In genomic region chr15:78934784-78935320, GRCm38 (mm10) we compare ENCODE assay signal across 8 mouse cellular contexts. TPM values are rescaled to one million over a fixed set of nuclear protein-coding genes. Genes with fewer than 3 reads are reported as not detected.
DNase-seq lines count a peak whose midpoint lies in the region; ATAC-seq and TF ChIP-seq lines count a peak whose summit lies in the region.

Gene Nol12 (plus strand): TSS chr15:78934933.

- H3K36me3 ChIP-seq in embryonic facial prominence, embryonic 13.5 days = peaks cover 47% of the 10 kb centered on the region
- H3K36me3 ChIP-seq in heart, adult 2 months (ENCODE audit: control insufficient read depth, insufficient read depth, low read length) = no peaks in the 10 kb centered on the region
- peaks cover 32% of the 10 kb centered on the region for H3K36me3 ChIP-seq in limb, embryonic 14.5 days (ENCODE audit: control insufficient read depth, insufficient read depth, low read length)
- H3K36me3 ChIP-seq in midbrain, postnatal 0 days (ENCODE audit: insufficient read depth, low read length) = peaks cover 17% of the 10 kb centered on the region

- TF ChIP-seq EP300 in heart, adult 2 months (IDR thresholded peaks at IDR 0.05; ENCODE audit: insufficient read depth, low read depth, low read length) = 0 out of 2 replicates have a peak, but pooled peaks have one; percentile 25

- H3K27ac ChIP-seq in embryonic facial prominence, embryonic 13.5 days = peak within 1 kb of the TSS; percentile 94
- H3K27ac ChIP-seq in heart, adult 2 months = peak within 1 kb of the TSS; percentile 85
- peak within 1 kb of the TSS; percentile 82 for H3K27ac ChIP-seq in limb, embryonic 14.5 days (replicated peaks; ENCODE audit: low read depth, low read length)
- peak within 1 kb of the TSS; percentile 73 for H3K27ac ChIP-seq in midbrain, postnatal 0 days (ENCODE audit: low read depth, low read length)

- peaks cover 31% of the 10 kb centered on the region for H3K4me1 ChIP-seq in embryonic facial prominence, embryonic 13.5 days
- H3K4me1 ChIP-seq in heart, adult 2 months (ENCODE audit: control insufficient read depth, insufficient read depth, low read length) = peaks cover 3% of the 10 kb centered on the region
- H3K4me1 ChIP-seq in limb, embryonic 14.5 days (ENCODE audit: control insufficient read depth, insufficient read depth, low read length) = peaks cover 6% of the 10 kb centered on the region
- peaks cover 4% of the 10 kb centered on the region; the same call in 1 of the 2 replicates for H3K4me1 ChIP-seq in midbrain, postnatal 0 days (ENCODE audit: insufficient read depth, low read length)

- no peaks in the 10 kb centered on the region for H3K9me3 ChIP-seq in embryonic facial prominence, embryonic 13.5 days
- H3K9me3 ChIP-seq in limb, embryonic 14.5 days (ENCODE audit: control insufficient read depth, low read length) = no peaks in the 10 kb centered on the region
- H3K9me3 ChIP-seq in midbrain, postnatal 0 days (ENCODE audit: low read length) = no peaks in the 10 kb centered on the region

- H3K79me2 ChIP-seq in heart, adult 2 months (replicated peaks; ENCODE audit: control insufficient read depth, insufficient read depth, low read length) = no peaks in the 10 kb centered on the region

- TF ChIP-seq CTCF in heart, adult 2 months (IDR thresholded peaks at IDR 0.05) = peak; percentile 44
- peak; percentile 25; the same call in 1 of the 2 replicates for TF ChIP-seq CTCF in midbrain, postnatal 0 days (IDR thresholded peaks at IDR 0.05)

- no peaks in the 10 kb centered on the region for H3K27me3 ChIP-seq in embryonic facial prominence, embryonic 13.5 days
- no peaks in the 10 kb centered on the region for H3K27me3 ChIP-seq in heart, adult 2 months (ENCODE audit: control insufficient read depth, insufficient read depth, low read length)
- H3K27me3 ChIP-seq in limb, embryonic 14.5 days (ENCODE audit: control insufficient read depth, insufficient read depth, low read length) = no peaks in the 10 kb centered on the region
- no peaks in the 10 kb centered on the region for H3K27me3 ChIP-seq in midbrain, postnatal 0 days (ENCODE audit: insufficient read depth, low read length)

- ATAC-seq in embryonic facial prominence, embryonic 13.5 days (ENCODE audit: insufficient number of reproducible peaks, insufficient read depth, low FRiP score, low TSS enrichment, low read depth) = peak; percentile 80
- peak; percentile 88 for ATAC-seq in limb, embryonic 14.5 days (ENCODE audit: low FRiP score, low read depth)
- ATAC-seq in midbrain, postnatal 0 days (ENCODE audit: low FRiP score) = peak; percentile 87

- peak; percentile 92 for DNase-seq in 3T3-L1 (ENCODE audit: low read depth, low spot score)
- peak; percentile 81 to 86 for DNase-seq in adrenal gland, postnatal 36 days
- peak; percentile 87 for DNase-seq in heart, adult 2 months
- DNase-seq in kidney, adult 8-10 months = peak; percentile 78 to 89
- peak; percentile 94 for DNase-seq in limb, embryonic 14.5 days (ENCODE audit: low spot score)
- DNase-seq in midbrain, postnatal 0 days (ENCODE audit: low spot score) = peak; percentile 94
- DNase-seq in spleen, postnatal 14 days (ENCODE audit: low spot score in 2 of 2) = peak; percentile 63 to 77

- H3K9ac ChIP-seq in embryonic facial prominence, embryonic 13.5 days = peak within 1 kb of the TSS; percentile 82
- peak within 1 kb of the TSS; percentile 82 for H3K9ac ChIP-seq in heart, adult 2 months (ENCODE audit: low read depth, low read length)
- peak within 1 kb of the TSS; percentile 64 for H3K9ac ChIP-seq in limb, embryonic 14.5 days (ENCODE audit: low read depth, low read length, severe bottlenecking)
- peak within 1 kb of the TSS; percentile 50 for H3K9ac ChIP-seq in midbrain, postnatal 0 days (replicated peaks; ENCODE audit: low read length, poor library complexity, severe bottlenecking)

- intact Hi-C loops in heart, adult 2 months (cut with DNase I) = no loop called here

- TF ChIP-seq POLR2A in heart, adult 2 months (IDR thresholded peaks at IDR 0.05; ENCODE audit: insufficient read depth, low read depth, low read length) = peak; percentile 83
- peak; percentile 65; the same call in 1 of the 2 replicates for TF ChIP-seq POLR2A in limb, embryonic 14.5 days (IDR thresholded peaks at IDR 0.05; ENCODE audit: borderline replicate concordance, extremely low read depth, insufficient read depth, insufficient read length)

- peak within 1 kb of the TSS; percentile 80 for H3K4me2 ChIP-seq in embryonic facial prominence, embryonic 13.5 days
- H3K4me2 ChIP-seq in limb, embryonic 14.5 days (replicated peaks; ENCODE audit: low read depth, low read length, severe bottlenecking) = peak within 1 kb of the TSS; percentile 68
- H3K4me2 ChIP-seq in midbrain, postnatal 0 days (ENCODE audit: low read depth, low read length, poor library complexity, severe bottlenecking) = peak within 1 kb of the TSS; percentile 63

- H3K4me3 ChIP-seq in embryonic facial prominence, embryonic 13.5 days = peak within 1 kb of the TSS; percentile 65
- peak within 1 kb of the TSS; percentile 70 for H3K4me3 ChIP-seq in heart, adult 2 months
- peak within 1 kb of the TSS; percentile 67 for H3K4me3 ChIP-seq in limb, embryonic 14.5 days (replicated peaks; ENCODE audit: low read length)
- H3K4me3 ChIP-seq in midbrain, postnatal 0 days (ENCODE audit: low read depth, low read length) = peak within 1 kb of the TSS; percentile 54

- under 1% methylated on average over 42 of the region's 42 CpGs for WGBS in embryonic facial prominence, embryonic 13.5 days
- under 1% methylated on average over 42 of the region's 42 CpGs for WGBS in heart, adult 2 months
- 0% methylated on average over 39 of the region's 42 CpGs for WGBS in limb, embryonic 14.5 days
- under 1% methylated on average over 33 of the region's 42 CpGs for WGBS in midbrain, postnatal 0 days

RNA-seq across cellular contexts. Expression of gene Nol12, which starts in this region (rescaled TPM):
- total RNA-seq in adrenal gland, postnatal 36 days (2021) = 10 to 100 TPM; 41.5 to 47.4 TPM
- polyA plus RNA-seq in embryonic facial prominence, embryonic 13.5 days (2015; fragmentation: Nextera tagmentation; extraction: Ambion mirVana) = 54.1 and 57.4 TPM in 2 replicates
- total RNA-seq in heart, adult 2 months (2021) = 10 to 100 TPM; 13.8 to 17.4 TPM
- 9.9 and 13.1 TPM in 2 replicates for polyA plus RNA-seq in heart, adult 2 months (2012; rRNA removed)
- polyA plus RNA-seq in limb, embryonic 14.5 days (2012; rRNA removed) = 38.8 and 41.0 TPM in 2 replicates
- 50.6 and 53.1 TPM in 2 replicates for polyA plus RNA-seq in limb, embryonic 14.5 days (2014; fragmentation: Nextera tagmentation; extraction: Ambion mirVana)
- 8.1 and 17.1 TPM in 2 replicates for total RNA-seq in midbrain, postnatal 0 days (2014; rRNA removed)
- polyA plus RNA-seq in midbrain, postnatal 0 days (2015; fragmentation: Nextera tagmentation; extraction: Ambion mirVana) = 64.0 and 69.5 TPM in 2 replicates

Comparison
In these comparisons a context has a peak if more than half of its experiments do, and no peak if none do; other contexts are left out.
1. Peak in every context shown above with its lines: DNase-seq, ATAC-seq, H3K4me3 ChIP-seq and H3K27ac ChIP-seq.